ENCODE assay signal across 12 mouse cellular contexts in genomic region chr2:129240726-129241432, GRCm38 (mm10). TPM values are rescaled to one million over a fixed set of nuclear protein-coding genes. Genes with fewer than 3 reads are reported as not detected.
A peak's percentile ranks its signal among the peaks of the same experiment; 100 is the strongest.
DNase-seq lines count a peak whose midpoint lies in the region; ATAC-seq and TF ChIP-seq lines count a peak whose summit lies in the region.
"Had no signal": no experiment of that assay in that cellular context is flagged by ENCODE, and none has a peak within 500 bp of the region (broad histone marks: within the 10 kb centered on the region; RNA-seq: fewer than 3 reads in every experiment).

No protein-coding gene starts in this region.

- no peak for TF ChIP-seq CTCF in kidney, adult 2 months (conservative IDR thresholded peaks at IDR 0.05; ENCODE audit: insufficient read depth, insufficient read length, low read depth, low read length)
- no peak for TF ChIP-seq CTCF in cerebellum, adult 2 months (IDR thresholded peaks at IDR 0.05; ENCODE audit: borderline replicate concordance, insufficient read depth, low read depth, low read length)
- TF ChIP-seq CTCF in midbrain, postnatal 0 days (IDR thresholded peaks at IDR 0.05), result no peak

- TF ChIP-seq POLR2A in kidney, adult 2 months (IDR thresholded peaks at IDR 0.05; ENCODE audit: low read depth, low read length), result no peak
- TF ChIP-seq POLR2A in cerebellum, adult 2 months (IDR thresholded peaks at IDR 0.05; ENCODE audit: borderline replicate concordance, insufficient read depth, low read length), result no peak

- H3K36me3 ChIP-seq in kidney, adult 2 months (ENCODE audit: control insufficient read depth, insufficient read depth, low read length), result no peaks in the 10 kb centered on the region
- no peaks in the 10 kb centered on the region for H3K36me3 ChIP-seq in midbrain, postnatal 0 days (ENCODE audit: insufficient read depth, low read length)
- H3K36me3 ChIP-seq: heart, embryonic 15.5 days had no signal

- H3K27me3 ChIP-seq in kidney, adult 2 months (replicated peaks; ENCODE audit: control insufficient read depth, insufficient read depth, low read length), result no peaks in the 10 kb centered on the region
- no peaks in the 10 kb centered on the region for H3K27me3 ChIP-seq in cerebellum, adult 2 months (ENCODE audit: control insufficient read depth, insufficient read depth, low read length)
- no peaks in the 10 kb centered on the region for H3K27me3 ChIP-seq in midbrain, postnatal 0 days (ENCODE audit: insufficient read depth, low read length)
- H3K27me3 ChIP-seq: CH12.LX; heart, embryonic 15.5 days had no signal

- no peak overlapping the region for H3K4me2 ChIP-seq in midbrain, postnatal 0 days (ENCODE audit: low read depth, low read length, poor library complexity, severe bottlenecking)
- H3K4me2 ChIP-seq: heart, embryonic 15.5 days had no signal

- no peak overlapping the region for H3K9ac ChIP-seq in midbrain, postnatal 0 days (replicated peaks; ENCODE audit: low read length, poor library complexity, severe bottlenecking)
- H3K9ac ChIP-seq: heart, embryonic 15.5 days had no signal

- peak; percentile 51; the same call in 1 of the 2 replicates for ATAC-seq in erythroid progenitor cell, adult 5-6 weeks (replicated peaks; ENCODE audit: low FRiP score, poor library complexity, severe bottlenecking)
- 0 out of 2 replicates have a peak, but pooled peaks have one; percentile 20 for ATAC-seq in megakaryocyte-erythroid progenitor cell, adult 5-6 weeks (replicated peaks; ENCODE audit: low FRiP score, low TSS enrichment, poor library complexity, severe bottlenecking)
- no peak for ATAC-seq in midbrain, postnatal 0 days (ENCODE audit: low FRiP score)
- ATAC-seq: forebrain, embryonic 16.5 days had no signal

- peak overlapping the region; percentile 48; the same call in 1 of the 2 replicates for H3K27ac ChIP-seq in kidney, adult 2 months (ENCODE audit: insufficient read depth, low read depth, low read length)
- no peak overlapping the region for H3K27ac ChIP-seq in cerebellum, adult 2 months (ENCODE audit: insufficient read depth, low read length)
- H3K27ac ChIP-seq in midbrain, postnatal 0 days (ENCODE audit: low read depth, low read length), result no peak overlapping the region
- H3K27ac ChIP-seq: heart, embryonic 15.5 days had no signal

- 64% methylated on average over 9 of the region's 9 CpGs for WGBS in kidney, adult 2 months
- WGBS in cerebellum, adult 2 months, result 67% methylated on average over 9 of the region's 9 CpGs
- WGBS in midbrain, postnatal 0 days, result 68% methylated on average over 9 of the region's 9 CpGs

- DNase-seq in kidney, adult 2 months, result peak; percentile 71
- no peak for DNase-seq in kidney, postnatal 4 days
- peak; percentile 74 for DNase-seq in right cerebral cortex, adult 18-20 months
- no peak for DNase-seq in right cerebral cortex, postnatal 14 days
- no peak for DNase-seq in cerebellum, adult 2 months
- DNase-seq in midbrain, postnatal 0 days (ENCODE audit: low spot score), result no peak
- DNase-seq: embryo, embryonic 11 days had no signal

- peaks cover 21% of the 10 kb centered on the region; the same call in 1 of the 2 replicates for H3K4me1 ChIP-seq in kidney, adult 2 months (ENCODE audit: control insufficient read depth, insufficient read depth, low read length)
- H3K4me1 ChIP-seq in cerebellum, adult 2 months (ENCODE audit: control insufficient read depth, insufficient read depth, low read length), result no peaks in the 10 kb centered on the region; the same call in 1 of the 2 replicates
- H3K4me1 ChIP-seq in midbrain, postnatal 0 days (ENCODE audit: insufficient read depth, low read length), result peaks cover 5% of the 10 kb centered on the region; the same call in 1 of the 2 replicates

- H3K4me3 ChIP-seq in kidney, adult 2 months (ENCODE audit: insufficient read depth, low read depth, low read length), result no peak overlapping the region
- no peak overlapping the region for H3K4me3 ChIP-seq in cerebellum, adult 2 months (replicated peaks; ENCODE audit: insufficient read depth, low read depth, low read length)
- H3K4me3 ChIP-seq in midbrain, postnatal 0 days (ENCODE audit: low read depth, low read length), result no peak overlapping the region
- H3K4me3 ChIP-seq: heart, embryonic 15.5 days had no signal

- H3K9me3 ChIP-seq in midbrain, postnatal 0 days (ENCODE audit: low read length), result no peaks in the 10 kb centered on the region
- H3K9me3 ChIP-seq: heart, embryonic 15.5 days had no signal

RNA-seq across cellular contexts. Expression of gene Slc20a1, which starts 42.3 kb away (rescaled TPM):
- 14.0 and 14.7 TPM in 2 replicates for polyA plus RNA-seq in kidney, adult 2 months (2012; rRNA removed)
- 242 and 248 TPM in 2 replicates for total RNA-seq in erythroid progenitor cell, adult 5-6 weeks (2015; ENCODE audit: low replicate concordance)
- total RNA-seq in erythroid progenitor cell, adult 5-6 weeks (2017; ENCODE audit: low replicate concordance), result 739 and 881 TPM in 2 replicates
- total RNA-seq in megakaryocyte-erythroid progenitor cell, adult 5-6 weeks (2014; fragmentation: Nextera tagmentation), result 105 and 115 TPM in 2 replicates
- total RNA-seq in megakaryocyte-erythroid progenitor cell, adult 5-6 weeks (2017), result 180 and 206 TPM in 2 replicates
- 157 and 159 TPM in 2 replicates for polyA plus RNA-seq in cerebellum, adult 2 months (2012; rRNA removed)
- 80.0 and 82.2 TPM in 2 replicates for total RNA-seq in midbrain, postnatal 0 days (2014; rRNA removed)
- polyA plus RNA-seq in midbrain, postnatal 0 days (2015; fragmentation: Nextera tagmentation; extraction: Ambion mirVana), result 44.9 and 47.7 TPM in 2 replicates

RNA-seq across cellular contexts. Expression of gene Ckap2l, which starts 56.1 kb away (rescaled TPM):
- polyA plus RNA-seq in kidney, adult 2 months (2012; rRNA removed), result 0.07 and 0.13 TPM in 2 replicates
- 286 and 290 TPM in 2 replicates for total RNA-seq in erythroid progenitor cell, adult 5-6 weeks (2015; ENCODE audit: low replicate concordance)
- 162 and 200 TPM in 2 replicates for total RNA-seq in erythroid progenitor cell, adult 5-6 weeks (2017; ENCODE audit: low replicate concordance)
- 39.1 and 54.2 TPM in 2 replicates for total RNA-seq in megakaryocyte-erythroid progenitor cell, adult 5-6 weeks (2014; fragmentation: Nextera tagmentation)
- 45.8 and 64.8 TPM in 2 replicates for total RNA-seq in megakaryocyte-erythroid progenitor cell, adult 5-6 weeks (2017)
- 0.18 and 0.30 TPM in 2 replicates for polyA plus RNA-seq in cerebellum, adult 2 months (2012; rRNA removed)
- 2.6 and 5.8 TPM in 2 replicates for total RNA-seq in midbrain, postnatal 0 days (2014; rRNA removed)
- polyA plus RNA-seq in midbrain, postnatal 0 days (2015; fragmentation: Nextera tagmentation; extraction: Ambion mirVana), result 4.8 and 5.0 TPM in 2 replicates

Comparison
In these comparisons a context has a peak if more than half of its experiments do, and no peak if none do; other contexts are left out.
1. DNase-seq: peak in kidney, adult 2 months (single experiment) and right cerebral cortex, adult 18-20 months (single experiment); none in kidney, postnatal 4 days (0 of 2), right cerebral cortex, postnatal 14 days (single experiment), cerebellum, adult 2 months (0 of 2) and midbrain, postnatal 0 days (single experiment).